Mouse (Mus musculus) forebrain, embryonic 11.5 days (tissue): Measurements from ENCODE around the gene Ubtd2. TPM values are rescaled to one million over a fixed set of nuclear protein-coding genes. Genes with fewer than 3 reads are reported as not detected.

Source experiments
- ATAC-seq: fragments of 200-750 bp; cut with Nextera tagmentation; replicated peaks from 2 replicates; pipeline ENCODE4 v1.8.0; 2017; ENCODE audit warnings: moderate TSS enrichment; ENCODE audit not compliant: low FRiP score
- DNase-seq: peaks from one replicate; pipeline ENCODE4 v3.0.0-alpha.2; 2017; ENCODE audit warnings: low spot score
- H3K27ac ChIP-seq: fragments of 300-500 bp; sonication (generic); 2 replicates; pipeline ENCODE4 v1.5.1; 2014; ENCODE audit warnings: low read depth, low read length
- H3K27me3 ChIP-seq: fragments of 300-500 bp; sonication (generic); 2 replicates; pipeline ENCODE4 v1.6.1; 2014; ENCODE audit warnings: mild to moderate bottlenecking, low read length, mixed read lengths; ENCODE audit not compliant: control insufficient read depth, insufficient read depth
- H3K36me3 ChIP-seq: fragments of 300-500 bp; sonication (generic); 2 replicates; pipeline ENCODE4 v1.6.1; 2014; ENCODE audit warnings: mild to moderate bottlenecking, low read length, moderate library complexity, mixed read lengths; ENCODE audit not compliant: control insufficient read depth, insufficient read depth
- H3K4me1 ChIP-seq: fragments of 300-500 bp; sonication (generic); replicated peaks from 2 replicates; pipeline ENCODE4 v1.6.1; 2014; ENCODE audit warnings: low read length, mixed read lengths; ENCODE audit not compliant: control insufficient read depth, insufficient read depth
- H3K4me2 ChIP-seq: fragments of 300-500 bp; sonication (generic); 2 replicates; pipeline ENCODE4 v1.6.1; 2014; ENCODE audit warnings: low read depth, mild to moderate bottlenecking, low read length, moderate library complexity, mixed read lengths; ENCODE audit not compliant: severe bottlenecking
- H3K4me3 ChIP-seq: fragments of 300-500 bp; sonication (generic); 2 replicates; pipeline ENCODE4 v1.5.1; 2014; ENCODE audit warnings: low read depth, low read length
- H3K9ac ChIP-seq: fragments of 300-500 bp; sonication (generic); 2 replicates; pipeline ENCODE4 v1.6.1; 2014; ENCODE audit warnings: low read length
- H3K9me3 ChIP-seq: fragments of 300-500 bp; sonication (generic); 2 replicates; pipeline ENCODE4 v1.6.1; 2016; ENCODE audit warnings: low read length, mixed read lengths; ENCODE audit not compliant: control insufficient read depth
- WGBS: fragments of 180-500 bp; shearing (Covaris S2); extraction: QIAGEN DNeasy Blood & Tissue Kit; methylation state at CpG from one replicate; pipeline ENCODE4 v1.1.7; 2014; 5-methylcytosine and 5-hydroxymethylcytosine counted together
- polyA plus RNA-seq: library from polyadenylated mRNA; unstranded; fragments of >200 nt; fragmentation: Nextera tagmentation; extraction: Ambion mirVana; gene quantifications from 2 replicates; pipeline ENCODE4 v1.2.1, GENCODE M21; 2014

The Ubtd2 gene
- polyA plus RNA-seq, 1 experiment from 2014 or later, result 72.2 TPM

DNA sequence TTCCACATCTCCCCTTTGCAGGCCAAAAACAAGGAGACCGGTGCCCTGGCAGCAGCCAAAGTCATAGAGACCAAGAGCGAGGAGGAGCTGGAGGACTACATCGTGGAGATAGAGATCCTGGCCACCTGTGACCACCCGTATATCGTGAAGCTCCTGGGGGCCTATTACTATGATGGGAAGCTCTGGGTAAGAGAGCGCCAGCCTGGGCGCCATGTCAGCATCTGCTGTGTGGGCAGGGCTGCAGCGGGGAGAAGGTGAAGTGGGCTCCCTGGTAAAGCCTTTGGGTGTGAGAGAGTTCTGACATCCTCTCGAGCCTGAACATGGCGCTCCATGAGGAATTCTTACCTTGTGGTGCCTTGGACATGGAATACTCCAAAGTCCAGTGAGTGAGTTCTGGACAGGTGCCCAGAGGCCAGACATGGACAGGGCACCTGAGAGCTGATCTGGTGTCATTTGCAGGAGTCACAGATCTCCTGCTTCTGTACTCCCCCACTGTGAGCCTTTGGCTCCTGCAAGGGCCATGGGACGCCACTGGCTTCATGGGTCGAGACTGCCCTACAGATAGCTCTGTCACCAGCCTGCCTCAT, 100.0 kb downstream of the Ubtd2 start:
- WGBS, result 93% methylated on average over 12 of the region's 12 CpGs
- no peaks in the 10 kb centered on the region for H3K36me3 ChIP-seq
- H3K4me2 ChIP-seq, result no peak overlapping the region
- no peaks in the 10 kb centered on the region for H3K27me3 ChIP-seq
- H3K9me3 ChIP-seq, result no peaks in the 10 kb centered on the region
- ATAC-seq (no peak), DNase-seq (no peak)
- H3K27ac ChIP-seq, result no peak overlapping the region
- no peaks in the 10 kb centered on the region; the same call in 1 of the 2 replicates for H3K4me1 ChIP-seq
- no peak overlapping the region for H3K9ac ChIP-seq
- H3K4me3 ChIP-seq, result no peak overlapping the region

DNA sequence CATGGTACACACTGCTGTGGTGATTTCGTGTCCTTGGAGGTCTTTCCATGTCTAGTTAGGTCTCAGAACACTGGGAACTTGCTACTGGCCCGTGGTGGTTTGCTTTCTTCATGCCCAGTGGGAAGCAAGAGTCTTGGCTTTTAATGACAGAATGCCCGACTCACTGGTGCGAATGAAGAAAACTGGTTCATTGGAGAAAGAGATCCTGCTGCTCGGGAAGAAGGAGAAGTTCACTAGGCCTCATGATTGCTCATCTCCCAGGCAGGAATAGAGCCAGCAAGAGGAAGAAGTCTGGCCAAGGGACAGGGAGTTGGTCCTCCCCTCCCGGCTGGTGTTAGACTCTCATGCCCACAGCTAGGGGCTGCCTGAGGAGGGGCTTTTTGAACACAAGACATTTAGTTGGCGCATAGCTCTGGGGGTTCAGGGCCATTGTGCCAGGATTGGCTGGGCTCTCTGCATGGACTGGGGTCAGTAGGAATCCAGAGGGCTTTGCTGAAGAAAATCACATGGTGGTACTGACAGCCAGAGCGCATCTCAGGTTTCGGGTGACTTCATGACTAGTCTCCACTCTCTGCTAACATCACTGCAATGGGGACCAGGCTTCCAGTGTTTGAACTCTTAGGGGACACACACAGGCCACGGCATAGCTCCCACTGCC, 101.3 kb downstream of the Ubtd2 start:
- Histone ChIP-seq H3K4me1 (no peaks in the 10 kb centered on the region; the same call in 1 of the 2 replicates), H3K27ac (no peak overlapping the region), H3K4me3 (no peak overlapping the region), H3K36me3 (no peaks in the 10 kb centered on the region), H3K27me3 (no peaks in the 10 kb centered on the region), H3K4me2 (no peak overlapping the region), H3K9me3 (no peaks in the 10 kb centered on the region), H3K9ac (no peak overlapping the region)
- WGBS, result 74% methylated on average over 10 of the region's 10 CpGs
- ATAC-seq (no peak), DNase-seq (no peak)

GRCm38 (mm10) chr11:32558026-32558425, 102.9 kb downstream of the Ubtd2 start:
- 96% methylated on average over 4 of the region's 4 CpGs for WGBS
- Histone ChIP-seq H3K4me3 (no peak overlapping the region), H3K9ac (no peak overlapping the region), H3K27me3 (no peaks in the 10 kb centered on the region), H3K4me1 (no peaks in the 10 kb centered on the region), H3K9me3 (no peaks in the 10 kb centered on the region), H3K27ac (no peak overlapping the region), H3K4me2 (no peak overlapping the region), H3K36me3 (no peaks in the 10 kb centered on the region)
- ATAC-seq (no peak), DNase-seq (no peak)

- Histone ChIP-seq H3K36me3 (no peaks in the 10 kb centered on the region), H3K27me3 (no peaks in the 10 kb centered on the region), H3K4me3 (no peak overlapping the region), H3K27ac (no peak overlapping the region), H3K9ac (no peak overlapping the region), H3K4me2 (no peak overlapping the region), H3K4me1 (no peaks in the 10 kb centered on the region), H3K9me3 (no peaks in the 10 kb centered on the region)
- WGBS, result 73% methylated on average over 8 of the region's 8 CpGs
- no peak for DNase-seq
- no peak for ATAC-seq
Observed at GRCm38 (mm10) chr11:32558677-32559076, 103.5 kb downstream of the Ubtd2 start.

- H3K4me2 ChIP-seq, result no peak overlapping the region
- H3K9ac ChIP-seq, result no peak overlapping the region
- H3K36me3 ChIP-seq, result no peaks in the 10 kb centered on the region
- DNase-seq (no peak), ATAC-seq (no peak)
- no peaks in the 10 kb centered on the region for H3K9me3 ChIP-seq
- 80% methylated on average over 12 of the region's 12 CpGs for WGBS
- H3K4me3 ChIP-seq, result no peak overlapping the region
- H3K27me3 ChIP-seq, result no peaks in the 10 kb centered on the region
- no peaks in the 10 kb centered on the region for H3K4me1 ChIP-seq
- no peak overlapping the region for H3K27ac ChIP-seq
Observed at GRCm38 (mm10) chr11:32560015-32560770, 105.0 kb downstream of the Ubtd2 start.

DNA sequence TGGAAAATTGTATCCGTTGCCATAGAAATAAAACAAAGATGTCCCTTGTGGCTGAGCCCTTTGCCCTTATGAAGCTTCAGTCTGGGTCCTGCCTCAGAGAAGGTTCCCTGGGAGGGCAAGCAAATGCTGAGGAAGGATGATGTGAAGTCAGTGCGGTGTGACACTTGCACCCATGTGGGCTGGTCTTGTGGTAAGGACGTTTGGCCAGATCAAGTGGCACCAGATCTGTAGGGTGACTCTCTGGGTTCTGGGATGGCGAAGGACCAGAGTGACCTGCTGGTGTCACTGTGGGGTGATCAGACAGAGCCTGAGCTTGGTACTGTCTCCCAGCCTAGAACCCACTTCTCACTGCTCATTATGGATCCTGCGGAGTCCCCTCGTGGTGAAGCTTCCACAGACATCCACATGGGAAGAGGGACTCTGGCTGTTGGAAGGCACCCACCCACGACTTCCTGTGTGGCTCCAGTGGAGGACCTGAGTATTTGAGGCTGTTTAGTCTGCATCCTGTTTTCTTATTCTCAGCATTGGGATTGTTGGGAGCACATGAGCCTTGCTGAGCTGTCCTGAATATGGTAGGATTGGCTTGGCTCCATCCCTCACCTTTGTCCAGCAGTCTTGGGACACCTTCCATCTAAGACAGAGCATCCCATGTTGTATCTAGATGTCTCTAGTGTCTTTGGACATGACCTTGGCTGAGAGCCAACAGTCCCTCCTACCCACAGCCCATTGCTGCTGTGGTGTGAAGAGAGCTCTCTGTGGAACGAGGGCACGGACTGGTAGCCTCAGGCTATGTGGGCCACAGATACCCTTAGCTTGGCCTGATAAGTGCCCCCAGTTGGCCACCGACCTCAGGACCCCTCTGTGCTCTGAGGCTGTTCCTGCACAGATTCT, 106.5 kb downstream of the Ubtd2 start:
- Histone ChIP-seq H3K27me3 (no peaks in the 10 kb centered on the region), H3K4me1 (no peaks in the 10 kb centered on the region), H3K9me3 (no peaks in the 10 kb centered on the region), H3K36me3 (no peaks in the 10 kb centered on the region), H3K27ac (no peak overlapping the region), H3K9ac (no peak overlapping the region), H3K4me3 (no peak overlapping the region), H3K4me2 (no peak overlapping the region)
- DNase-seq (no peak), ATAC-seq (no peak)
- 82% methylated on average over 10 of the region's 10 CpGs for WGBS

- 63% methylated on average over 5 of the region's 5 CpGs for WGBS
- Histone ChIP-seq H3K9ac (no peak overlapping the region), H3K4me2 (no peak overlapping the region), H3K27me3 (no peaks in the 10 kb centered on the region), H3K9me3 (no peaks in the 10 kb centered on the region), H3K27ac (no peak overlapping the region), H3K36me3 (no peaks in the 10 kb centered on the region), H3K4me3 (no peak overlapping the region), H3K4me1 (no peaks in the 10 kb centered on the region)
- ATAC-seq (no peak), DNase-seq (no peak)
Observed at GRCm38 (mm10) chr11:32562706-32563105, 107.5 kb downstream of the Ubtd2 start.

DNA sequence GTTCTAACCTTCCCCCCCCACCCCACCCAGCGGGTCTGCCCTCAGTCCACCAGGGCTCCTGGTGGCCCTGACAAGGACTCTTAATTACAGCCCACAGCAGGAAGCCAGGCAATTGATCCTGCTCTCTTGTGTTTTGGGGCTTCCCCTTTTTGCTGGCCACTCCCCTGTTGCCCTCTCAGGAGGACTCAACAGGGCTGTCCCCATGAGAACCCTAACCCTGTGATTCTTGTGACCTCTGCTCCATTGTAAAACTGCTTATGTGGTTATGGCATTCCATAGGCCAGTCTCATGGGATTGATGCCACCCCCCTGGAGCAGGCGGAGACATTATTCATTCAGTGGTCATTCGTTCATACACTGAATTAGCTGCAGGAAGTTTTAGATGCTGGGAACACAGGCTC, 108.5 kb downstream of the Ubtd2 start:
- H3K4me2 ChIP-seq, result no peak overlapping the region
- 24% methylated on average over 3 of the region's 3 CpGs for WGBS
- H3K36me3 ChIP-seq, result no peaks in the 10 kb centered on the region
- no peaks in the 10 kb centered on the region for H3K9me3 ChIP-seq
- no peak overlapping the region for H3K9ac ChIP-seq
- ATAC-seq (no peak), DNase-seq (no peak)
- no peak overlapping the region for H3K27ac ChIP-seq
- no peaks in the 10 kb centered on the region for H3K27me3 ChIP-seq
- H3K4me3 ChIP-seq, result no peak overlapping the region
- no peaks in the 10 kb centered on the region for H3K4me1 ChIP-seq
